Mouse (Mus musculus) intestine, embryonic 14.5 days (tissue): ENCODE measurements around the gene Egfl6. TPM values are rescaled to one million over a fixed set of nuclear protein-coding genes. Genes with fewer than 3 reads are reported as not detected.

ENCODE experiments used
- ATAC-seq: fragments of 200-750 bp; cut with Nextera tagmentation; replicated peaks from 2 replicates; pipeline ENCODE4 v1.8.0; 2017; ENCODE audit warnings: low read depth, moderate number of reproducible peaks, moderate TSS enrichment, moderate library complexity; ENCODE audit not compliant: low FRiP score, low TSS enrichment
- DNase-seq: peaks from one replicate; pipeline ENCODE4 v3.0.0-alpha.2; 2018; ENCODE audit warnings: low spot score
- H3K27ac ChIP-seq: fragments of 300-500 bp; sonication (generic); 2 replicates; pipeline ENCODE4 v1.5.1; 2014; ENCODE audit warnings: low read depth, mild to moderate bottlenecking, control low read depth
- H3K27me3 ChIP-seq: fragments of 300-500 bp; sonication (generic); replicated peaks from 2 replicates; pipeline ENCODE4 v1.6.1; 2014; ENCODE audit warnings: low read length, control low read depth; ENCODE audit not compliant: control insufficient read depth, insufficient read depth
- H3K36me3 ChIP-seq: fragments of 300-500 bp; sonication (generic); 2 replicates; pipeline ENCODE4 v1.6.1; 2014; ENCODE audit warnings: low read length, control low read depth; ENCODE audit not compliant: control insufficient read depth, insufficient read depth
- H3K4me1 ChIP-seq: fragments of 300-500 bp; sonication (generic); replicated peaks from 2 replicates; pipeline ENCODE4 v1.6.1; 2014; ENCODE audit warnings: low read length, control low read depth, mixed read lengths; ENCODE audit not compliant: control insufficient read depth, insufficient read depth
- H3K4me2 ChIP-seq: fragments of 300-500 bp; sonication (generic); 2 replicates; pipeline ENCODE4 v1.6.1; 2014; ENCODE audit warnings: low read length
- H3K4me3 ChIP-seq: fragments of 300-500 bp; sonication (generic); 2 replicates; pipeline ENCODE4 v1.5.1; 2014; ENCODE audit warnings: low read depth, low read length, control low read depth, mixed read lengths
- H3K9ac ChIP-seq: fragments of 300-500 bp; sonication (generic); 2 replicates; pipeline ENCODE4 v1.6.1; 2014; ENCODE audit warnings: mild to moderate bottlenecking, low read length
- H3K9me3 ChIP-seq: fragments of 300-500 bp; sonication (generic); 2 replicates; pipeline ENCODE4 v1.6.1; 2016; ENCODE audit warnings: low read length, control low read depth; ENCODE audit not compliant: control insufficient read depth
- WGBS: fragments of 180-500 bp; shearing (Covaris S2); extraction: QIAGEN DNeasy Blood & Tissue Kit; methylation state at CpG from one replicate; pipeline ENCODE4 v1.1.7; 2014; 5-methylcytosine and 5-hydroxymethylcytosine counted together
- polyA plus RNA-seq: library from polyadenylated mRNA; unstranded; fragments of >200 nt; fragmentation: Nextera tagmentation; extraction: Ambion mirVana; gene quantifications from 2 replicates; pipeline ENCODE4 v1.2.1, GENCODE M21; 2014

Egfl6 gene
- polyA plus RNA-seq, 1 experiment from 2014 or later, result 4.7 TPM

- Histone ChIP-seq H3K9me3 (no peaks in the 10 kb centered on the region), H3K27me3 (no peaks in the 10 kb centered on the region), H3K27ac (no peak overlapping the region), H3K36me3 (no peaks in the 10 kb centered on the region), H3K9ac (no peak overlapping the region), H3K4me1 (no peaks in the 10 kb centered on the region), H3K4me2 (peak overlapping the region; percentile 42; the same call in 1 of the 2 replicates), H3K4me3 (no peak overlapping the region)
- ATAC-seq (no peak), DNase-seq (no peak)
Observed at GRCm38 (mm10) chrX:166511107-166511506, 74.4 kb downstream of the Egfl6 start.

GRCm38 (mm10) chrX:166509761-166510738 lies 75.5 kb downstream of the Egfl6 start:
- Histone ChIP-seq H3K27ac (peak overlapping the region; percentile 98), H3K9ac (peak overlapping the region; percentile 80), H3K27me3 (no peaks in the 10 kb centered on the region), H3K36me3 (no peaks in the 10 kb centered on the region), H3K4me1 (no peaks in the 10 kb centered on the region), H3K9me3 (no peaks in the 10 kb centered on the region), H3K4me3 (peak overlapping the region; percentile 53), H3K4me2 (peak overlapping the region; percentile 47)
- DNase-seq (peak; percentile 87), ATAC-seq (peak; percentile 98)
- 8% methylated on average over 52 of the region's 65 CpGs for WGBS

- H3K9me3 ChIP-seq, result no peaks in the 10 kb centered on the region
- H3K4me3 ChIP-seq, result no peak overlapping the region
- H3K4me1 ChIP-seq, result no peaks in the 10 kb centered on the region
- ATAC-seq (no peak), DNase-seq (no peak)
- 58% methylated on average over 2 of the region's 2 CpGs for WGBS
- H3K4me2 ChIP-seq, result no peak overlapping the region
- H3K9ac ChIP-seq, result no peak overlapping the region
- H3K36me3 ChIP-seq, result no peaks in the 10 kb centered on the region
- no peaks in the 10 kb centered on the region for H3K27me3 ChIP-seq
- H3K27ac ChIP-seq, result no peak overlapping the region
Observed at GRCm38 (mm10) chrX:166504421-166504820, 81.1 kb downstream of the Egfl6 start.

GRCm38 (mm10) chrX:166499496-166500190 lies 85.9 kb downstream of the Egfl6 start:
- Histone ChIP-seq H3K4me3 (no peak overlapping the region), H3K27me3 (no peaks in the 10 kb centered on the region), H3K9me3 (no peaks in the 10 kb centered on the region), H3K4me1 (no peaks in the 10 kb centered on the region), H3K27ac (no peak overlapping the region), H3K36me3 (no peaks in the 10 kb centered on the region), H3K9ac (no peak overlapping the region), H3K4me2 (no peak overlapping the region)
- 81% methylated on average over 1 of the region's 1 CpGs for WGBS
- DNase-seq (no peak), ATAC-seq (no peak)

- Histone ChIP-seq H3K4me3 (no peak overlapping the region), H3K27ac (no peak overlapping the region), H3K36me3 (no peaks in the 10 kb centered on the region), H3K9me3 (no peaks in the 10 kb centered on the region), H3K27me3 (no peaks in the 10 kb centered on the region), H3K9ac (no peak overlapping the region), H3K4me1 (no peaks in the 10 kb centered on the region), H3K4me2 (no peak overlapping the region)
- ATAC-seq, result no peak
- no peak for DNase-seq
- WGBS, result 80% methylated on average over 4 of the region's 4 CpGs
Observed at GRCm38 (mm10) chrX:166497771-166498170, 87.7 kb downstream of the Egfl6 start.

GRCm38 (mm10) chrX:166495052-166495451 lies 90.5 kb downstream of the Egfl6 start:
- no peaks in the 10 kb centered on the region for H3K36me3 ChIP-seq
- DNase-seq, result no peak
- no peak for ATAC-seq
- H3K9me3 ChIP-seq, result no peaks in the 10 kb centered on the region
- H3K27me3 ChIP-seq, result no peaks in the 10 kb centered on the region
- H3K4me1 ChIP-seq, result no peaks in the 10 kb centered on the region
- WGBS, result 100% methylated on average over 2 of the region's 2 CpGs
- H3K4me2 ChIP-seq, result no peak overlapping the region
- no peak overlapping the region for H3K27ac ChIP-seq
- H3K4me3 ChIP-seq, result no peak overlapping the region
- no peak overlapping the region for H3K9ac ChIP-seq

GRCm38 (mm10) chrX:166479365-166479983 lies 106.0 kb downstream of the Egfl6 start, which contains the start of gene Rab9:
TSS of gene Rab9 (minus strand) at chrX:166479867.
- DNase-seq, result peak; percentile 92
- WGBS, result 17% methylated on average over 37 of the region's 41 CpGs
- Histone ChIP-seq H3K4me2 (peak within 1 kb of the TSS; percentile 59), H3K36me3 (0 out of 2 replicates have a peak, but pooled peaks cover 9% of the 10 kb centered on the region), H3K27me3 (0 out of 2 replicates have a peak, but pooled peaks cover 3% of the 10 kb centered on the region), H3K9me3 (no peaks in the 10 kb centered on the region), H3K4me1 (0 out of 2 replicates have a peak, but pooled peaks cover 3% of the 10 kb centered on the region), H3K27ac (peak within 1 kb of the TSS; percentile 78), H3K9ac (peak within 1 kb of the TSS; percentile 67), H3K4me3 (peak within 1 kb of the TSS; percentile 57)
- peak; percentile 99 for ATAC-seq
